Mouse (Mus musculus) liver, postnatal 0 days (tissue): Measurements from ENCODE around the gene Ralgapa1.

Source experiments
- CTCF ChIP-seq: sonication (generic); IDR thresholded peaks from 2 replicates; pipeline ENCODE4 v1.5.1; 2016; ENCODE audit warnings: antibody characterized with exemption, low read depth
- EP300 ChIP-seq: IDR thresholded peaks from 2 replicates; pipeline ENCODE4 v1.6.1; 2016; ENCODE audit warnings: antibody characterized with exemption, low read depth, mild to moderate bottlenecking

DNA sequence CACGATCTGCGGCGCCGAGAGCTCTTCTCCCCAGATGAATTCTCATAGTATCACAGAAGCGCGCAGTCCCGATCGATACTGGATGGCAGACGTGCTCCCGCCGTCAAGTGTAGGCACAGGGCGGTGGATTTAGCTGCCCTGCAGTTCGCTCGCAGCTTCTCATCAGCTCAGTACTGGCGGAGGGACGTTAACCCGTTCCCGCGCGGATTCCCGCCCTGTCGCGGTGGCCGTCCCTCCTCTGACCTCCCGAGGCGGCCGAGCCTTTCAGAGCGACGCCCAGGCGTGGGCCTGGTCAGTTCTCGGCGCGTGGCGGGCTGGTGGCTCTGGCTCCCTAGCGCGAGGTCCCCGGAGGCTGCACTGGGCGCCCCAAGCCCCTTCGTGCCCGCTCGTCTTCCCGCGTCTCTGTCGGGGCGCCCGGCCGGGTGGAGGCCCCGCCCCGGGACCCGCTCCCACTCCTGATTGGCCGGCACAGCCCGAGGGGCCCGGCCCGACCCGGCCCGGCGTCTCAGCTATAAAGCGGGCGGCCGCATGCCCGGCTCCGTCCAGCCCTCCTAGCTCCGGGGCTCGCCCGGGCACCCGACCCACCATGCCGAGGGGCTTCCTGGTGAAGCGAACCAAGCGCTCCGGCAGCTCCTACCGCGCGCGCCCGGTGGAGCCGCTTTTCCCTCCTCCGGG is 221.9 kb downstream of the Ralgapa1 start, which contains the start of gene Insm2:
- TF ChIP-seq CTCF (no peak), EP300 (no peak)
